Mouse (Mus musculus) mouse trophoblast stem cell (cell line): ENCODE measurements around the gene Mknk2.

ENCODE experiments used
- in situ Hi-C, 2 experiments: fragments of 300-500 bp; cut with MseI, MboI; formaldehyde crosslinking; loops; 2 replicates in 1 of 2; 3 replicates in 1 of 2; pipeline ENCODE4 v1.15.1; 2025

Mknk2 gene

DNA sequence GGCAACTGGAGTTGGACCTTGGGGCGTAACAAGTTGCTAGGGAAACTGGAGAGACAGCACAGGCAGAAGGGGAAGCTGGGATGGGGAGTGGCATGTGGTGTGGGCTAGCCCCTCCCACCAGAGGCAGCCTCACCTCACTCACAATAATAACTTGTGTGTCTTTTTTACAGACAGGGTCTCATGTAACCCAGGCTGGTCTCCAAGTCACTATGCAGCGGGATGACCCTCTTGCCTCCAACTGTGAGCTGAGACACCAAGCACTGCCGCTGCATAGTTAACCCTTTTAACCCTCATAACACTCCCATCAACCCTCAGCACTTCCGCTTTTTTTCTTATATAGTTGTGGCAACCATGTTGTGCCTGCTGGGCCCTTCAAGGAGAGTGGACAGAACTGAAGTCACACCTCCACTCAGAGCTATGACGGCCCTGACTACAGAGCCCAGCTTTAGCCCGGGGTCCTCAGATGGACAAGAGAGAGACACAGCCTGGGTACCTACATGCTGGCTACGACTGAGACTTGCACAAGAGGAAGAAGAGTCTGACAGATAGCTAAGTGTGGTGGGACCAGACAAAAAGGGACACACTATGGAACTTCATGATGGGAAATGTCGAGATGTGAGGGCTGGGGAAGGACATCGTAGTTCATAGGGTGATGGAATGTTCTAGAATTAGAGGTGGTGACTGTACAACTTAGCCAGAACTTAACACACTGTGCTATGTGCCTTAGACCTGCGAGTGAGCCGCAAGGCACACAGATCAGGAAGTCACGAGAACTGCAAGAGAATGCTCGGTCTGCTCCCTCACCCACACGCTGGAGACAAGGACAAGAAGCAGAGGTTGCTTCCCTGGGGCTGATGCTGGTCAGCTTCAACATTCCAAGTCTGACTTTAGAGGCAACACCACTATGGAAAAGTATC lies 14.6 kb upstream of the Mknk2 start:
- in situ Hi-C loops: no loop called here

GRCm38 (mm10) chr10:80687850-80688249 lies 9.9 kb upstream of the Mknk2 start:
- in situ Hi-C loops: no loop called here

GRCm38 (mm10) chr10:80686617-80687016 lies 8.7 kb upstream of the Mknk2 start:
- in situ Hi-C loops: no loop called here

DNA sequence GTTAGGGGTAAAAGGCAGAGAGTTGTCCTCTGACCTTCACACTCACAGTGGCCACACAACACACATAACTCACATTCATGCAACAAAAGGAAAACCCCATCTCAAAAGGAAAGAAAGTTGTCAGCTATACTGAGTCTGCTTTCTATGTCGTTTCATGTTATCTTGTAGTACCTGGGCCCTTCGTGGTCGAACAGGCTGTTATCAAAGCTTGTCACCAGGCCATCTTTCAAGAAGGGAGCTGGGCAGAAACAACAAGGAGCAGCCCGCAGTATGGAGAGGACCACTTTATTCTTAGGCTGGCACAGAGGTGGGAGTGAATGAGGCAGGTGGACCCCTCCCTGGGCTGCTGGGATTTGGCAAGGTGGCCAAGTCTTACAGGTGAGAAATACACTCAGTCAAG lies 7.1 kb upstream of the Mknk2 start:
- in situ Hi-C loops: no loop called here

- in situ Hi-C loops: no loop called here
These were observed 6.3 kb upstream of the Mknk2 start for GRCm38 (mm10) chr10:80684214-80684613.

DNA sequence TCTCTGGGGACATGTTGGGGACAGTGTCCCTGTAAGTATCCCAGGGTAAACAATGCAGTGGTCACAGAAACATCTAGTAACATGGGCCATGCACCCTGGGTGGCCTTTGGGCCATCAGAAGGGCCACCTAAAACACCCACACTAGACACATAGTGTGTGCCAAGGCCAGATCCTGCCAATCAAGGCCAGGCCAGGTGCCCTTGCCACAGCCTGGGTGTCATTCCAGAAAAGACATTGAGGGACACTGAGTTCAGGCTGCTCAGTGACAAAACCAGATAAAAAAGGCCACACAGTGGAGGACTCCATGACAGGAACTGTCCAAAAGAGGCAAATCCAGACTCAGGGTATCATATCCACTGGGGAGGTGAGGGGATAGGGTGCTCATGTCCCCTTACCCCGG lies 5.7 kb upstream of the Mknk2 start:
- in situ Hi-C loops: no loop called here

- in situ Hi-C loops: no loop called here
These were observed 4.1 kb upstream of the Mknk2 start for GRCm38 (mm10) chr10:80682003-80682402.

DNA sequence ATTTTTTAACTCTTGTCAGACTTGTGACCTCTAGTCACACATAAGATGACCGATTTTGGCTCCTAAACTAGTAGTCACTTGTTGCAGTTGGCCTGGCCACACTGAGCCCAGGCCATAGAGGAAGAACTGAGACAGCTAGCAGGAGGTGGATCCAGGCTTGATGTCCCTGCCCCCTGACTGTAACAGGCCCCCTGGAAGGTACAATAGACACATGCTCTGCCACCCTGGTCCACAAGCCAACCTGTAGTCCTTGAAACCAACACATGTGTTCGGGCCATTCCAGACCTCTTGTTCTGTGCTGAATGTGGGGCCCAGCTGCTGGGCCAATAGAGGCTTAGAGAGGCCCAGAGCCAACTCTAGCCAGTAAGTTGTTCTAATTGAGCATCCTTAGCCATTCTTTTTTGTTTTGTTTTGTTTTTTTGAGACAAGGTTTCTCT lies 2.4 kb upstream of the Mknk2 start:
- in situ Hi-C loops: no loop called here

DNA sequence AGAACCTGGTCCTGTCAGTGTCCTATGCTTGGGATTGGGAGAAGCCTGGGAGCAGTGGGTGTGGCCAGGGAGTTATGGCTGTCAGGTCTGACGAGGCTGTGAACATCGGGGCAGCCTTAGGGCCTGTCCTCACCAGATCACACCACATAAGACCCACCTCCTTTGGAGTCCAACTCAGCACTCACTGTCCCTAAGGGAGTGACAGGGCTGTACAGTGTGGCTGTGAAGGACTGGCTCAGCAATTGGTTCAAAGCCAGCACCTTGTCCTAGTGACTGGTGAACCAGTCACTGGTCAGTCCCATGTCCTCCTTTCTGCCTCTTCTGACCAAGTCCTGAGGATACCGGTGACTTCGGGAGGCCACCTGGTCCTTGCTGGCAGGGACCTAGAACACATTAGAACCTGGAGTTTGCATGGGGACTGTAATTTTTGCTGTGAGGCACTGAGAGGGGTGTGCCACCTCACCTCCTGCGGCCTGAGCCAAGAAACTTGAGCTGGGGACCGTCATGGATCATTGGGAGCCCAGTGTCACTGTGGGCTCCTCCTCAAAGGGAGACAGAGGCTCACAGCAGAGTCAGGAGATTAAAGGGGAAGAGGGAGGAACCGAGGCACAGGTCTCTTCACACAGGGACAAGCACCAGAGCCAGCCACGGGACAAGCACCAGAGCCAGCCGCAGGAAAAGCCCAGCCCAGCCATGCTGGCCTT lies 1.8 kb upstream of the Mknk2 start:
- in situ Hi-C loops: no loop called here

GRCm38 (mm10) chr10:80678601-80679377 lies 877 bp upstream of the Mknk2 start:
- in situ Hi-C loops: no loop called here

DNA sequence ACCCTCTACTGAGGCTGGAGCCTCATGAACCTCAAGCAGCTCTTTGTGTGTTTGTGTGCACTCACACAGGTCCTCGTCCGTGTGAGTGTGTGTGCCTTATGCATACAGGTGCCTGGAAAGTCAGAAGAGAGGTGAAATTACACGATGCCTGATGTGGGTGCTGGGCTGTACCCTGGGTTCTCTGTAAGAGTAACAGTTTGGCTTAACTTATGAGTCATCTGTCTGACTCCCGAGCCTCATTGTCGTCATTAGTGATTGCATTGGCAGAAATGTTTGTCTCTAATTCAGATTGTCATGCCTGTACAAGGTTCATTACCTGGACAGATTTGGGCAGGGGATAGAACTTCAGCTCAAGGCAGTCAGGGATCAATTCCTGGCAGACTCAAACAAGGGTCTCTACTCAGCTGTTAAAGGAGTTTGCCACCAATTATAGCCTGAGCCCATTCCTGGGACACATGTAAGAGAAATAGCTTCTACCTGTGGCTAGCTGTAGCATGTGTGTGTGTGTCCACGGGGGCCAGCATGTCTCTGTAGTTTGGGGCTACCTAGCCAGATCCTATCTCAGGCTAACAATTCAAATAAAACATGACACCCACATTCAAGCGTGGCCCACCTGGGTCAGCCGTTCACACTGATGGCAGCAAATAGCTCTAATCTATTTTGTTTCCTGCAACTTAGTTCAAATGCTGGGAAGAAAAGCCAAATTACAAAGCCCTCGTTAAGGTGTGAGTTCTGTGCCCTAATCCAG lies 610 bp downstream of the Mknk2 start:
- in situ Hi-C loops: no loop called here

GRCm38 (mm10) chr10:80676198-80676928 lies 1.5 kb downstream of the Mknk2 start:
- in situ Hi-C loops: no loop called here

DNA sequence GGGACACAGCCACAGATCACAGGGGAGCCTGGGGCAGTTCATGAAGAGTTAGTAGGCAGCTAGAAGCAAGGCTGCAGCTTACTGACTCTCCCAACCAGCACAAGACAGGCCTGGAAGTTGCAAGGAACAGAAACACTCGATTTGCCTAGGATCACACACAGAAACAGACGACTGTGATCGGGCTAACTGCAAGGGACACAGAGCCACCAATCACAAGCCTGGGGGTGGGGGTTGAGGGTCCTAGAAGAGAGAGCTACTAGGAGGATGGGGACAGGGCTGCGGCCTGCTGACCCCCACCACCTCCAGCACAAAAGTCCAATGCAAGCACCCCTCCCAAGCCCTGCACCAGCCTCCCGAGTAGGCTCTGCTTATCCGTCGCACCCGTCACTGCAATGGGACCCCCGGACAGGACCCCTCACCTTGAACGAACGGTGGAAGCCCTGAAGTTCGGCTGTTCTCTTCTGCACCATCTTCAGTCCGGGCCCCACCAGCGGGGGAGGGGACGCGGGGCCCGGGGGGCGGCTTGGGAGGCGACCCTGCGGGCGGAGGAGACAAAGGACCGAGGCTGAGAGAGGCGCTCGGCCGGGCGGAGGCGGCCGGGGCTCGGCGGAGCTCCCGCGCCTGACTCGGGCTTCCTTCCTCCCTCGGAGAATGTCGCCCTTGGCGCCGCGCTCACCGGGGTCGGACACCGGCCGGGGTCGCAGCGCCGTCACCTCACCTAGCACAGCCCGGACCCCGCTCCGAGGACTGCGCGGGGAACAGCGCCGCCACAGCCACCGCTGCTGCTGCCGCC lies 2.3 kb downstream of the Mknk2 start:
- in situ Hi-C loops: no loop called here

GRCm38 (mm10) chr10:80674851-80675404 lies 3.0 kb downstream of the Mknk2 start:
- in situ Hi-C loops: no loop called here

DNA sequence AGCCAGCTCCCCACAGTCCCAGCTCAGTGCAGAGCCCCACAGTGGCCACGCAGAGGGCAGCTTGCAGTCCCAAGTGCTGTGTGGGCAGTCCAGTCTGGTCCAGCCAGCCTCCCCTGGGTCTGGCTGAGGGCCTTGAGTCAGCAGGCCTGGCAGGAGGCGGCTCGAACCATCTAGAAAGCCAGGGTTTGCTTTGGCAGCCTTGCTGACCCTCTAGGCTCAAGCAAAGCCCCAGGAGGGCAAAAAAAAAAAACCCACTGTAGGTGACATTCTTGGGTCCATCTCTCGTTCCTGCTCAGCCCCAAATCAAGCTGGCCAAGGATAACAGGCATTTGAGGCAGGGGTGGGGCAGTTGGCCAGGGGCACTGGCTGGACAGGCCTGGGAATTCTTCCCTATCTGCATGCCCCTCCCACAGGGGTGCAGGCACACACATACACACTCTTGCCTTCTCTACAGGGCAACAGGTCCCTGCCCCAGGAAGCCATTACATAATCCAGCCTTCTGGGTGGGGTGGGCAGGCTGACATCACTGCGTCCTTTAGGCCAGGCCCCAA lies 3.7 kb downstream of the Mknk2 start:
- in situ Hi-C loops: no loop called here

GRCm38 (mm10) chr10:80673690-80674089 lies 4.2 kb downstream of the Mknk2 start:
- in situ Hi-C loops: no loop called here

GRCm38 (mm10) chr10:80671936-80672690 lies 5.8 kb downstream of the Mknk2 start:
- in situ Hi-C loops: no loop called here

DNA sequence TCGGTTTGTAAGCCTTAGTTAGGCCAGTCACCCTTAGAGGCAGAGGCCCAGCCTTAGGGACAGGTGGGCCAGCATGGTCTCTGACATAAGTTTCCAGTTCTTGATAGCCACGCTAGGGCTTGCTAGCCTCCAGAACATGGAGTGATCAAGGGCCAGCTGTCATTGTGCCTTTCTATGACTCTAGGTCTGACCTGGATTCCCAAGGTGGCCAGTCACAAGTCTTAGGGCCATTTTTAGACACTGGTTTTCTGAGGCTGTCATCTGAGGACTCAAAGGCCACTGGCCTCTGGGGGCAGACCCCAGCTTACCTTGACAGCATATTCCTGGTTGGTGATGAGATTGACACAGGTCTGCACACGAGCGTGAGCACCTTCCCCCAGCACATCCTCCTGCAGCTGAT lies 6.7 kb downstream of the Mknk2 start:
- in situ Hi-C loops: no loop called here

DNA sequence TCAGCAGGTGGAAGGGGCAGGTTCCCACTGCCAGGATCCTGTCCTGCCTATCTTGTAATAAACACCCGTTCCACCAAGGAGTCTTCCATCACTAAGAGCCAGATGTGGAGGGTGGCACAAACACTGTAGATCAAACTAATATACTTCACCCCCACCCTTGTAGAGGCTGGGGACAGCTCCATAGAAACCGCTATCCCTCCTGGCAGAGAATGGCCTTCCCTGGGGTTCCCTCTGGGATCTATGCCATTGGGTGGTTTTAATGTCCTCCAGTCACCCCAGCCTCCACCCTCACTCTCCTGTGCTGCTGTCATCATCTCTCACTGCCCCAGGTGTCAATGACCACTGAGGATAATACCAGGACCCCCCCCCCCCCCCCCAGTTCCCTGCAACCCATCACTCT lies 7.4 kb downstream of the Mknk2 start:
- in situ Hi-C loops: no loop called here
